Mouse (Mus musculus) testis, adult 2 months (tissue): ENCODE results near the gene Mybbp1a.

ENCODE experiments used
- CTCF ChIP-seq: fragments of 200-500 bp; IDR thresholded peaks from 2 replicates; pipeline ENCODE4 v1.5.1; 2012; ENCODE audit warnings: low read depth, mild to moderate bottlenecking, inconsistent platforms, low read length, moderate library complexity; ENCODE audit not compliant: control insufficient read depth, insufficient read depth, insufficient replicate concordance
- POLR2A ChIP-seq: fragments of 200-500 bp; IDR thresholded peaks from 2 replicates; pipeline ENCODE4 v1.6.1; 2012; ENCODE audit warnings: low read depth, mild to moderate bottlenecking, inconsistent platforms, low read length, moderate library complexity; ENCODE audit not compliant: control insufficient read depth

- TF ChIP-seq POLR2A (no peak), CTCF (no peak)
These were observed 31.3 kb upstream of the Mybbp1a start for GRCm38 (mm10) chr11:72409649-72410385.
